Mouse (Mus musculus) mouse embryonic stem cell (cell line): Measurements from ENCODE around the gene Plcb4.

Experiments
- in situ Hi-C, 2 experiments: fragments of 300-500 bp; cut with MboI; formaldehyde crosslinking; loops; 1 replicate in 1 of 2; 3 replicates in 1 of 2; pipeline ENCODE4 v1.14.3; 2019 to 2020; ENCODE audit warnings: low sequenced_read_pairs in 2 of 2, low pct_unique_long_range_greater_than_20kb in 1 of 2, mixed read lengths in 1 of 2; ENCODE audit not compliant: unreplicated experiment in 1 of 2

Plcb4 gene

GRCm38 (mm10) chr2:135993314-135993713, 334.5 kb downstream of the Plcb4 start:
- in situ Hi-C loops = no loop called here

GRCm38 (mm10) chr2:135995196-135995595, 336.4 kb downstream of the Plcb4 start:
- in situ Hi-C loops = no loop called here

GRCm38 (mm10) chr2:135996936-135997335, 338.1 kb downstream of the Plcb4 start:
- in situ Hi-C loops = no loop called here

- in situ Hi-C loops = no loop called here
Measured at GRCm38 (mm10) chr2:135997361-135998150, 338.7 kb downstream of the Plcb4 start.

GRCm38 (mm10) chr2:135998886-135999285, 340.1 kb downstream of the Plcb4 start:
- in situ Hi-C loops = no loop called here

GRCm38 (mm10) chr2:135999361-135999760, 340.6 kb downstream of the Plcb4 start:
- in situ Hi-C loops = no loop called here

- in situ Hi-C loops = no loop called here
Measured at GRCm38 (mm10) chr2:136000933-136001332, 342.1 kb downstream of the Plcb4 start.

GRCm38 (mm10) chr2:136002118-136002517, 343.3 kb downstream of the Plcb4 start:
- in situ Hi-C loops = no loop called here

- in situ Hi-C loops = no loop called here
Measured at GRCm38 (mm10) chr2:136003836-136004235, 345.0 kb downstream of the Plcb4 start.

GRCm38 (mm10) chr2:136006280-136006679, 347.5 kb downstream of the Plcb4 start:
- in situ Hi-C loops = no loop called here

GRCm38 (mm10) chr2:136012759-136013158, 353.9 kb downstream of the Plcb4 start:
- in situ Hi-C loops = no loop called here

- in situ Hi-C loops = no loop called here
Measured at GRCm38 (mm10) chr2:136048464-136048863, 389.7 kb downstream of the Plcb4 start.

- in situ Hi-C loops = no loop called here
Measured at GRCm38 (mm10) chr2:136050793-136051615, 392.2 kb downstream of the Plcb4 start.

GRCm38 (mm10) chr2:136051688-136052289, 393.0 kb downstream of the Plcb4 start, which contains the start of gene Lamp5:
Gene Lamp5, plus strand, starts transcription at chr2:136052239.
- in situ Hi-C loops = no loop called here

- in situ Hi-C loops = no loop called here
Measured at GRCm38 (mm10) chr2:136057861-136058331, 399.1 kb downstream of the Plcb4 start.

GRCm38 (mm10) chr2:136058398-136058797, 399.6 kb downstream of the Plcb4 start:
- in situ Hi-C loops = no loop called here

GRCm38 (mm10) chr2:136059029-136059669, 400.3 kb downstream of the Plcb4 start:
- in situ Hi-C loops = no loop called here
